Mouse (Mus musculus) G1E (cell line): ENCODE measurements around the gene Slc16a11.

ENCODE experiments used
- CTCF ChIP-seq: IDR thresholded peaks from 2 replicates; pipeline ENCODE4 v1.5.1; 2012; ENCODE audit warnings: low read depth, low read length, inconsistent platforms, mixed read lengths
- GATA1 ChIP-seq: IDR thresholded peaks from 2 replicates; pipeline ENCODE4 v1.6.1; 2012; ENCODE audit warnings: borderline replicate concordance, low read length, inconsistent platforms, mixed read lengths
- GATA2 ChIP-seq: IDR thresholded peaks from 2 replicates; pipeline ENCODE4 v1.6.1; 2012; ENCODE audit warnings: low read depth, low read length, inconsistent platforms, borderline replicate concordance
- POLR2AphosphoS5 ChIP-seq: IDR thresholded peaks from 2 replicates; pipeline ENCODE4 v1.6.1; 2012; ENCODE audit warnings: low read depth, low read length, inconsistent platforms; ENCODE audit not compliant: insufficient replicate concordance
- TAL1 ChIP-seq: conservative IDR thresholded peaks from 2 replicates; pipeline ENCODE4 v1.6.1; 2012; ENCODE audit warnings: low read depth, low read length, inconsistent platforms, mixed read lengths

DNA sequence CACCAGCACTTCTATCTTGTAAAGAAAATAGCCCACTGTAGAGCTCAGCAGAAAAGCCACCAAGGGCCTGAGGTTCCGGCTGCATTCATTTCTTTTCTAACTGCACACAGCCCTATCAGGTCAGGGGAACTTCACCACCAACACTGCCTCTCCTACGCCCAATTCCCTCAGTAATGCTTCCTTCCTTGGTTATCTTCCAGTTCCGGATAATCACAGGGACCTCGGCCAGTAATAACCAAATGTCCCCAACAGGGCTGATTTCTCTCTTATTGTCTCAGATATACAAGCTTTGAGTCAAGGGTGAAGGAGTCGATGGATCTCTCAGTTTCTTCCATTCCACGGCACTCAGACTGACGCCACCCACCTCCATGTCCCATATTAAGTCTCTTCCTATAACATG, 5.3 kb upstream of the Slc16a11 start:
- no peak for TF ChIP-seq CTCF
- TF ChIP-seq GATA1: no peak
- TF ChIP-seq POLR2AphosphoS5: no peak
- no peak for TF ChIP-seq TAL1
- no peak for TF ChIP-seq GATA2
